Mouse (Mus musculus): ENCODE results near the gene 4930590J08Rik. TPM values are rescaled to one million over a fixed set of nuclear protein-coding genes. Genes with fewer than 3 reads are reported as not detected.
"Not testable (repeated sequence)": the region's sequence is repeated elsewhere in the genome, so short reads cannot be mapped to it uniquely, and the experiment has no call there.

4930590J08Rik gene
- 1 to 10 TPM; 1.8 to 2.0 TPM for total RNA-seq (2021)
- long read RNA-seq: 0 reads

- DNase-seq (ENCODE audit: low spot score in 2 of 2): not testable (repeated sequence)
Observed at GRCm38 (mm10) chr6:91902509-91902908, at the start of gene 4930590J08Rik. Gene 4930590J08Rik, plus strand, starts transcription at chr6:91902809.

DNA sequence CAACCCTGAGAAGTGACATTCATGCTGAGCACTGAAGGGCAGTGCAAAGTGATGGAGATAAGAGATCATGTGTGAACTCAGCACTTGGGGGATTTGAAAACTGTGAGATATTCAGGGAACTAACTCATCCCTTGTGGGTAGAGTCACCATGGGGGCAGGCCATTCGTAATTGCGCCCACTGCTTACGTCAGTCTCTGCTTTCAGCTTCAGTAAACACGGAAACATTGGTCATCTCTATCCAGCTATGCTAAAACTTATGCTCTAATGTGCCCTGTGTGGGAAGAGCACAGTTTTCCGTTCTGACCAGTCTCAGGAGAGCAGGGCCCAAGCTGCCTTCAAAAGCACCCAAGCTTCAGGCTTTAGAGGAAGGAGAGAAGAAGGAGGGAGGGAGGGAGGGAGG is 44.3 kb upstream of the 4930590J08Rik start:
- no peak for DNase-seq (ENCODE audit: low spot score in 2 of 2)

DNA sequence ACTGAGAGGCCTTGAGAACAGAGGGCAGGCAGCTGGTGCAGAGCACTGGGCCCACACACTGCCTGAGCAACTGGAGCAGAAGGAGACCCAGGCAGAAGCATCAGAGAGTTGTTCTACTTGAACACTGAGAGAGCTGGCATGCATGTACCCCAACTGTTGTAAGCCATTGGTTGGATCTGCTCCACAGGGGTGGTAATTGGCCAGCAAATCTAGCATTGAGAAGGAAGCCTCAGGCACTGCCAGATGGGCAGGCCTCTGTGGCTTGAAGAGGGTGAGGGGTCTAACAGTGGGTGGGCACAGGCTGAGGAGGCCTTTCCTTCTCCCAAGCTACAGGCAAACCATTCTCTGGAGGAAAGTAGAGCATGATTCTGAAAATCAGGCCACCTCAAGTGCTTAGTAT is 39.8 kb upstream of the 4930590J08Rik start:
- peak; percentile 28 to 35 for DNase-seq (ENCODE audit: low spot score in 2 of 2)

DNA sequence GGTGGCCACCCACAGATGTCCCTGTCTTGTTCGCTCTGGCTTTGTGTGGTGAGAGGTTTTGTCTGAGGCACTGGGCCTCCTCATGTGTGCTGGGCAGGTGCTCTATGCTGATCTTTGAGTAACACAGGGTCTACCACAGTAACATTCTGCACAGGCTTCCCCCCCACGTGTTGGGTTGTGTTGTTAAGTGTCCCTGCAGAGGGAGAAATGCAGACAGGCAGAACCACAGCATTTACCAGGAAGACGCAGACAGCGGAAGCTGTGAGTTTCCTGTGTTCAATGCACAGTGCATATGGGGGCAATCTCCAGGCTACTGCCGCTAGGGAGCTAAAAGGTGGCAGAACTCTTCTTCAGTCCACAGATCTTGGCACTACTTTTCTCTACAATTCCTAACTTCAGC is 38.0 kb upstream of the 4930590J08Rik start:
- no peak for DNase-seq (ENCODE audit: low spot score in 2 of 2)

GRCm38 (mm10) chr6:91865601-91866000 is 37.0 kb upstream of the 4930590J08Rik start:
- DNase-seq (ENCODE audit: low spot score in 2 of 2): no peak

- DNase-seq (ENCODE audit: low spot score in 2 of 2): no peak
Observed at GRCm38 (mm10) chr6:91868091-91868490, 34.5 kb upstream of the 4930590J08Rik start.

- DNase-seq (ENCODE audit: low spot score in 2 of 2): no peak
Observed at GRCm38 (mm10) chr6:91872781-91873180, 29.8 kb upstream of the 4930590J08Rik start.

- DNase-seq (ENCODE audit: low spot score in 2 of 2): peak; percentile 90
Observed at GRCm38 (mm10) chr6:91877885-91878651, 24.5 kb upstream of the 4930590J08Rik start, which contains the start of gene Ccdc174. Gene Ccdc174, plus strand, starts transcription at chr6:91878053.

GRCm38 (mm10) chr6:91883859-91884258 is 18.8 kb upstream of the 4930590J08Rik start:
- no peak for DNase-seq (ENCODE audit: low spot score in 2 of 2)

GRCm38 (mm10) chr6:91889255-91889906 is 13.2 kb upstream of the 4930590J08Rik start:
- no peak for DNase-seq (ENCODE audit: low spot score in 2 of 2)

DNA sequence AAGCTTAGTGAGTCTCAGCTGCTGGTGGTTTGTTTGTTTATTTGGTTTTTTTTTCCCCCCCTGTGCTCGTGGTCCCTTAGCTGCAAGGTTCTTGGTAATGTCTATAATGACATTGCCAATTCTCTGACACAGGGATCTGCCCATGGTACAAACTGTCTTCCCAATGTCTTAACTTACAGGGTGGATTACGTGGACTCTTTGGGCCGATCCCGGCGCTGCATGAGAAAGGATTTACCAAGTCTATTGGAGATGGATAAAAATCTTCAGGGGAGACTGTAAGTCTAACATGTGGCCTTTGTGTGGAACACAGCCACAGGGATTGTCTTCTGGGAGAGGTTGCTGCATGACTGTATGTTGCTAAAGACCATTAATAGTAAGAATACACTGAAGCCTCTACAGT is 12.0 kb upstream of the 4930590J08Rik start:
- DNase-seq (ENCODE audit: low spot score in 2 of 2): no peak

GRCm38 (mm10) chr6:91891776-91892175 is 10.8 kb upstream of the 4930590J08Rik start:
- DNase-seq (ENCODE audit: low spot score in 2 of 2): no peak

GRCm38 (mm10) chr6:91896783-91897182 is 5.8 kb upstream of the 4930590J08Rik start:
- DNase-seq (ENCODE audit: low spot score in 2 of 2): no peak

- peak; percentile 87 for DNase-seq (ENCODE audit: low spot score in 2 of 2)
Observed at GRCm38 (mm10) chr6:91901505-91901904, 1.1 kb upstream of the 4930590J08Rik start.

DNA sequence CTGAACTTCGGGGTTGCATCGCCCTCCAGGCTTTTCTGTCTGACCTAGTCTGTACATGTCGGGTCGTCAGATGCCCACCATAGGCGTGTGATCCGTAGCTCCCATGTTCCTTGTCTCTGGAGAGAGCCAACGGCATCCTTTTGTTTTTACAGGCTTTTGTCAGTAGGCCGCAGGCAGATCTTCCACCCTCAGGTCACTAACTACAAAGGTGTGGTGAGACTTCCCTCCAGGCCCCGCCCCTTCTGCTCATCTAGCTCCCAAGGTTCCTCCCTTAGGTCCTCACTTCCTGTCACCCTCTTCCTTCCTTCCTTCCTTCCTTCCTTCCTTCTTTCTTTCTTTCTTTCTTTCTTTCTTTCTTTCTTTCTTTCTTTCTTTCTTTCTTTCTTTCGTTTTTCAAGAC is 11.4 kb downstream of the 4930590J08Rik start:
- DNase-seq (ENCODE audit: low spot score in 2 of 2): no peak

- DNase-seq (ENCODE audit: low spot score in 2 of 2): no peak
Observed at GRCm38 (mm10) chr6:91917286-91917685, 14.7 kb downstream of the 4930590J08Rik start.

DNA sequence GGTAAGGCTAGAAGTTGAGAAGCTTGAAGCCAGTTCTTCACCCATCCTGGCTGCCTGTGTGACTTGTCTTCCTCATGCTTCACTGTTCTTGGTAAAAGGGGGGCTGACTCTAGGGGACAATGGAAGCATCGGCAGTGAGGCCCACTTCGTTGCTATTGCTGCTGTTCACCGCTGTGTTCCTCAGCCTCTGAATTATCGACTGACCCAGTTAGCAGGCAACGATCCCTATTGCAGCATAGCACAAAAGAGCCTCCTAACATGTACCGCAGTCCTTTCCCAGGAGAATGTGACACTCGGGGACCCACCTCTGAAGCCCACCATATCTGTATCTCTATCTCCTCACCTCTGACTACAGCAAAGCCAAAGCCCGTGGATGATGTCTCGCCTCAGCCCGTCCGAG is 15.1 kb downstream of the 4930590J08Rik start:
- no peak for DNase-seq (ENCODE audit: low spot score in 2 of 2)

DNA sequence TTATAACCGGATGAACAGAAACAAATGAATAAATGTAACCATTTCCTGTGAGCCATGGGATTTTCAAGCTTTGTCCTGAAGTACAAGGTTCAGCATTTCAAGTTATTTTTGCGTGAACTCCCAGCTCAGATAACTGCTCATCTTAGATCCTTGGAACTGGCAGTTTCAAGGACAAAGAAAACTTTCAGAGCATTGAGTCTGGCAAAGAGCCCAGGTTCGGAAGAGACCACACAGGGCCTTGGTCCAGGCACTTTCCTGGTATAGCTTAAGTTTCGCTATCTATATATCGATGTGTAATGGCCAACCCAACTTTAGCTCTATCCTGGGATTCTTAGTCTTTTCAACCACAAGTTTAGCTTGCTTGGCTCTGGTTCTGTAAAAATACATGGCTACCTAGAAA is 28.6 kb downstream of the 4930590J08Rik start:
- no peak for DNase-seq (ENCODE audit: low spot score in 2 of 2)

DNA sequence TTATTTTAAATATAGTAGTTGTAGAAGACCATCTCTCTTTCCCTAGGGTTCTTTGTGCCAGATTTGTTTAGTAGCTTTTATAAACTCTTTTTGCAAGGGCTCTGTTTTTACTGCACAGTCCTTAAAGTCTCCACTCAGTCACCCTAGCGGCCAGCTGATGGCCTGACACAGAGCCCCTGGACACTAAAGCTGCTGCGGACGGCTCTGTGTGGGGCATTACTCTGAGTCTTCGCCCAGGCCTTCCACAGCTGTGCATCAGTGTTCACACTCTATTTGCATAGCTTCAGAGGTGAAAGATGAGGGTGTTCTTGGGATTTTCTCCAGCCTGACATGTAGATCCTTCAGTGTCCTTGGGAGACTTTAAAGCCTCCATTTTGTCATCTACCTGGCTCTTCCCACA is 35.9 kb downstream of the 4930590J08Rik start:
- no peak for DNase-seq (ENCODE audit: low spot score in 2 of 2)

GRCm38 (mm10) chr6:91948426-91948825 is 45.8 kb downstream of the 4930590J08Rik start:
- no peak for DNase-seq (ENCODE audit: low spot score in 2 of 2)

DNA sequence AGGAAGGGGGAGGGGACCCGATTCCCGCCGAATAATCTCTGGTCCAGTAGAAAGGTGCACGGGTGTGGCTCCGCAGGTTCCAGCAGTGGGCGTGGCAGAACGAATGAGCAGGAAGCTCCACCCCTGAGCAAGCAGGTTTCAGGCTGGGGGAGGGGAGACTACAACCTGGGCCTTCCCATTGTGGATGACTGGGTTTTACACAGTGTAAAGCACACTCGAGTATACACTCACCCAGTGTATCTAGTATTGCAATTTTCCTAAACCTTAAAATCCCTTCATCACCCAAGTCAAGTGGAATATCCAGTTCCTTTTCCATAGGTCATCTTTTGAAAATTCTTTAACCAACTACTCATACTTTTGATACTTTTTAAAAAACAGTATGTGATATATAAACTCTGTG is 55.4 kb downstream of the 4930590J08Rik start:
- DNase-seq (ENCODE audit: low spot score in 2 of 2): not testable (repeated sequence)

DNA sequence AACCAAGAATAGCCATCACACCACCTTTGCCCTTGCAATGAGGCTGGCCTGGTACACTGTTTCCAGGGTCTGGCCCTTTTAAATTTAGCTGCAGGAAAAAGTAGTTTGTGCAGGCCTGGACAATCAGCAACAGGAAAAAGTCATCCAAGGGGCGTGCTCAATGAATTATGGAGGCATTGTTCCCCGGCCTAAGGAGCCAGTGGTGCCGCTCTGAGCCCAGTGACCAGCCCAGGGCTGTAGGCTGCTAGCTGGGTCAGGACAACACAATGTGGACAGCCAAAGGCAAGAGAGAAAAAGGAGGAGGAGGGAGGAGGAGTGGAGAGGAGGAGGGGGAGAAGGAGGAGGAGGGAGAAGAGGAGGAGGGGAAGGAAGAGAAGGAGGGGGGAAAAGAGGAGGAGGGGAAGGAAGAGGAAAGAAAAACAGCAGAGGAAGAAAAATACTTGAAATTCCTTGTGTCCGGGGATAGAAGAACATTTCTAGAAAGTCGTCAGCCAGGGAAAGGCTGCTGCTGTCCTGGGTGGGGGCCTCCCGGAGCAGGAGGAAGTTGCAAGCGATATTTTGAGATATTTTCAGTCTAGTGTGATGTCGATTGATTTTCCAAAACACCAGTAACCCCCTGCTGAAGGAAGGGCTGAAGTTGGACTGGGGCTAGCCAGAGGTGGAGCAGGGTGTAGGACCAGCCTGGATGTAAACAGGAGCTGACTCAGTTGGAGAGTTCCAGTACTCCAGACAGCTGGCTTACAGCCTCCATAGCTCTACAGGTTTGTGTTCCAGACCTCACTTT is 57.6 kb downstream of the 4930590J08Rik start:
- DNase-seq (ENCODE audit: low spot score in 2 of 2): no peak

Measured in layer of hippocampus, postnatal 10 days (tissue).